Mouse (Mus musculus) limb, embryonic 13.5 days (tissue): ENCODE data around the gene Dbx1. TPM values are rescaled to one million over a fixed set of nuclear protein-coding genes. Genes with fewer than 3 reads are reported as not detected.

ENCODE experiments used
- ATAC-seq: fragments of 200-750 bp; cut with Nextera tagmentation; 2 replicates; pipeline ENCODE4 v1.8.0; 2017; ENCODE audit warnings: low read depth, moderate number of reproducible peaks, moderate TSS enrichment; ENCODE audit not compliant: low FRiP score
- H3K27ac ChIP-seq: fragments of 300-500 bp; sonication (generic); 2 replicates; pipeline ENCODE4 v1.5.1; 2015; ENCODE audit warnings: inconsistent platforms, mild to moderate bottlenecking, moderate library complexity
- H3K27me3 ChIP-seq: fragments of 300-500 bp; sonication (generic); 2 replicates; pipeline ENCODE4 v1.6.1; 2015; ENCODE audit warnings: mild to moderate bottlenecking, inconsistent platforms
- H3K36me3 ChIP-seq: fragments of 300-500 bp; sonication (generic); 2 replicates; pipeline ENCODE4 v1.6.1; 2015; ENCODE audit warnings: inconsistent platforms, mild to moderate bottlenecking, moderate library complexity
- H3K4me1 ChIP-seq: fragments of 300-500 bp; sonication (generic); 2 replicates; pipeline ENCODE4 v1.6.1; 2015; ENCODE audit warnings: inconsistent platforms
- H3K4me2 ChIP-seq: fragments of 300-500 bp; sonication (generic); replicated peaks from 2 replicates; pipeline ENCODE4 v1.6.1; 2015; ENCODE audit warnings: inconsistent platforms, mild to moderate bottlenecking, moderate library complexity
- H3K4me3 ChIP-seq: fragments of 300-500 bp; sonication (generic); 2 replicates; pipeline ENCODE4 v1.5.1; 2015; ENCODE audit warnings: moderate library complexity, mild to moderate bottlenecking, inconsistent platforms
- H3K9ac ChIP-seq: fragments of 300-500 bp; sonication (generic); 2 replicates; pipeline ENCODE4 v1.6.1; 2015; ENCODE audit warnings: mild to moderate bottlenecking, inconsistent platforms
- H3K9me3 ChIP-seq: fragments of 300-500 bp; sonication (generic); 2 replicates; pipeline ENCODE4 v1.6.1; 2016; ENCODE audit warnings: inconsistent platforms
- WGBS: fragments of 180-500 bp; shearing (Covaris S2); methylation state at CpG from one replicate; pipeline ENCODE4 v1.1.7; 2015; 5-methylcytosine and 5-hydroxymethylcytosine counted together
- polyA plus RNA-seq: library from polyadenylated mRNA; unstranded; fragments of >200 nt; fragmentation: Nextera tagmentation; extraction: Ambion mirVana; gene quantifications from 2 replicates; pipeline ENCODE4 v1.2.1, GENCODE M21; 2015

Dbx1 gene
- polyA plus RNA-seq, 1 experiment from 2014 or later = 2.4 TPM

GRCm38 (mm10) chr7:49639864-49640708 is 3.4 kb upstream of the Dbx1 start:
- Histone ChIP-seq H3K9me3 (no peaks in the 10 kb centered on the region), H3K27ac (no peak overlapping the region), H3K9ac (no peak overlapping the region), H3K4me3 (no peak overlapping the region), H3K36me3 (no peaks in the 10 kb centered on the region), H3K4me2 (no peak overlapping the region), H3K27me3 (peaks cover 91% of the 10 kb centered on the region), H3K4me1 (peaks cover 27% of the 10 kb centered on the region; the same call in 1 of the 2 replicates)
- 12% methylated on average over 18 of the region's 18 CpGs for WGBS
- no peak for ATAC-seq

GRCm38 (mm10) chr7:49638941-49639776 is 2.5 kb upstream of the Dbx1 start:
- peaks cover 34% of the 10 kb centered on the region for H3K4me1 ChIP-seq
- peak overlapping the region; percentile 54 for H3K4me2 ChIP-seq
- no peaks in the 10 kb centered on the region for H3K9me3 ChIP-seq
- WGBS = 2% methylated on average over 35 of the region's 35 CpGs
- H3K27me3 ChIP-seq = peaks cover 91% of the 10 kb centered on the region
- H3K9ac ChIP-seq = no peak overlapping the region
- H3K36me3 ChIP-seq = no peaks in the 10 kb centered on the region
- H3K4me3 ChIP-seq = peak overlapping the region; percentile 30
- ATAC-seq = no peak
- H3K27ac ChIP-seq = no peak overlapping the region

GRCm38 (mm10) chr7:49637851-49638663 is 1.4 kb upstream of the Dbx1 start:
- no peak for ATAC-seq
- Histone ChIP-seq H3K9ac (no peak overlapping the region), H3K27ac (no peak overlapping the region), H3K4me3 (0 out of 2 replicates have a peak overlapping the region, but pooled peaks have one; percentile 30), H3K27me3 (peaks cover 97% of the 10 kb centered on the region), H3K36me3 (no peaks in the 10 kb centered on the region), H3K4me1 (peaks cover 45% of the 10 kb centered on the region), H3K4me2 (peak overlapping the region; percentile 54; the same call in 1 of the 2 replicates), H3K9me3 (no peaks in the 10 kb centered on the region)
- under 1% methylated on average over 21 of the region's 21 CpGs for WGBS

- Histone ChIP-seq H3K9ac (no peak overlapping the region), H3K4me3 (no peak overlapping the region), H3K36me3 (no peaks in the 10 kb centered on the region), H3K27ac (no peak overlapping the region), H3K27me3 (peaks cover 98% of the 10 kb centered on the region), H3K9me3 (no peaks in the 10 kb centered on the region), H3K4me2 (no peak overlapping the region), H3K4me1 (peaks cover 48% of the 10 kb centered on the region)
- WGBS = 1% methylated on average over 9 of the region's 9 CpGs
- no peak for ATAC-seq
Observed at GRCm38 (mm10) chr7:49637281-49637680, 632 bp upstream of the Dbx1 start.

GRCm38 (mm10) chr7:49635971-49636370 is 678 bp downstream of the Dbx1 start:
- Histone ChIP-seq H3K4me1 (peaks cover 51% of the 10 kb centered on the region), H3K27ac (no peak overlapping the region), H3K27me3 (peaks cover 98% of the 10 kb centered on the region), H3K9ac (no peak overlapping the region), H3K9me3 (no peaks in the 10 kb centered on the region), H3K4me3 (no peak overlapping the region; the same call in 1 of the 2 replicates), H3K4me2 (no peak overlapping the region), H3K36me3 (no peaks in the 10 kb centered on the region)
- under 1% methylated on average over 22 of the region's 22 CpGs for WGBS
- no peak for ATAC-seq

- no peaks in the 10 kb centered on the region for H3K9me3 ChIP-seq
- ATAC-seq = no peak
- H3K4me1 ChIP-seq = peaks cover 47% of the 10 kb centered on the region
- 1% methylated on average over 35 of the region's 35 CpGs for WGBS
- H3K4me2 ChIP-seq = peak overlapping the region; percentile 66
- no peaks in the 10 kb centered on the region for H3K36me3 ChIP-seq
- H3K27me3 ChIP-seq = peaks cover 98% of the 10 kb centered on the region
- H3K27ac ChIP-seq = no peak overlapping the region
- peak overlapping the region; percentile 40 for H3K4me3 ChIP-seq
- H3K9ac ChIP-seq = no peak overlapping the region
Observed at GRCm38 (mm10) chr7:49635074-49635621, 1.5 kb downstream of the Dbx1 start.

GRCm38 (mm10) chr7:49634291-49635073 is 2.2 kb downstream of the Dbx1 start:
- Histone ChIP-seq H3K9ac (no peak overlapping the region), H3K27ac (no peak overlapping the region), H3K27me3 (peaks cover 97% of the 10 kb centered on the region), H3K4me1 (peaks cover 46% of the 10 kb centered on the region), H3K4me2 (peak overlapping the region; percentile 66), H3K4me3 (peak overlapping the region; percentile 40), H3K36me3 (no peaks in the 10 kb centered on the region), H3K9me3 (no peaks in the 10 kb centered on the region)
- no peak for ATAC-seq
- under 1% methylated on average over 26 of the region's 26 CpGs for WGBS

- Histone ChIP-seq H3K9me3 (no peaks in the 10 kb centered on the region), H3K4me3 (peak overlapping the region; percentile 40), H3K4me1 (peaks cover 40% of the 10 kb centered on the region), H3K36me3 (no peaks in the 10 kb centered on the region), H3K27ac (no peak overlapping the region), H3K4me2 (peak overlapping the region; percentile 66), H3K9ac (0 out of 2 replicates have a peak overlapping the region, but pooled peaks have one; percentile 43), H3K27me3 (peaks cover 95% of the 10 kb centered on the region)
- peak; percentile 72 for ATAC-seq
- under 1% methylated on average over 33 of the region's 33 CpGs for WGBS
Observed at GRCm38 (mm10) chr7:49633375-49633956, 3.2 kb downstream of the Dbx1 start.

GRCm38 (mm10) chr7:49632391-49632790 is 4.3 kb downstream of the Dbx1 start:
- Histone ChIP-seq H3K4me3 (peak overlapping the region; percentile 8; the same call in 1 of the 2 replicates), H3K27ac (no peak overlapping the region), H3K9me3 (no peaks in the 10 kb centered on the region), H3K36me3 (no peaks in the 10 kb centered on the region), H3K4me1 (peaks cover 34% of the 10 kb centered on the region), H3K4me2 (peak overlapping the region; percentile 38), H3K27me3 (peaks cover 95% of the 10 kb centered on the region), H3K9ac (no peak overlapping the region)
- no peak for ATAC-seq
- WGBS = 3% methylated on average over 24 of the region's 24 CpGs

- ATAC-seq = no peak
- Histone ChIP-seq H3K27ac (no peak overlapping the region), H3K9ac (no peak overlapping the region), H3K36me3 (no peaks in the 10 kb centered on the region), H3K9me3 (no peaks in the 10 kb centered on the region), H3K4me1 (peaks cover 33% of the 10 kb centered on the region), H3K27me3 (peaks cover 95% of the 10 kb centered on the region), H3K4me3 (no peak overlapping the region; the same call in 1 of the 2 replicates), H3K4me2 (no peak overlapping the region)
- 10% methylated on average over 9 of the region's 9 CpGs for WGBS
Observed at GRCm38 (mm10) chr7:49631885-49632284, 4.8 kb downstream of the Dbx1 start.
